ENCODE assay signal across 9 mouse cellular contexts in genomic region chr12:51708941-51709686, GRCm38 (mm10). TPM values are rescaled to one million over a fixed set of nuclear protein-coding genes. Genes with fewer than 3 reads are reported as not detected.
DNase-seq lines count a peak whose midpoint lies in the region; ATAC-seq and TF ChIP-seq lines count a peak whose summit lies in the region.
"Had no signal": no experiment of that assay in that cellular context is flagged by ENCODE, and none has a peak within 500 bp of the region (broad histone marks: within the 10 kb centered on the region; RNA-seq: fewer than 3 reads in every experiment).

No protein-coding gene starts in this region.

- WGBS in forebrain, embryonic 14.5 days: 62% methylated on average over 14 of the region's 14 CpGs
- 67% methylated on average over 14 of the region's 14 CpGs for WGBS in forebrain, embryonic 11.5 days
- 51% methylated on average over 14 of the region's 14 CpGs for WGBS in lung, adult 2 months

- no peak overlapping the region for H3K27ac ChIP-seq in forebrain, embryonic 14.5 days (ENCODE audit: low read depth, low read length)
- no peak overlapping the region for H3K27ac ChIP-seq in forebrain, embryonic 11.5 days (ENCODE audit: low read depth, low read length)

- no peak for ATAC-seq in forebrain, embryonic 14.5 days
- ATAC-seq in forebrain, embryonic 11.5 days (replicated peaks; ENCODE audit: low FRiP score): no peak
- ATAC-seq in cerebellum, adult (ENCODE audit: insufficient number of reproducible peaks, low FRiP score, low TSS enrichment): no peak

- no peak for TF ChIP-seq POLR2A in lung, adult 2 months (IDR thresholded peaks at IDR 0.05; ENCODE audit: borderline replicate concordance, extremely low read depth, low read depth, low read length)

- no peak overlapping the region for H3K4me2 ChIP-seq in forebrain, embryonic 14.5 days (ENCODE audit: low read length)
- H3K4me2 ChIP-seq in forebrain, embryonic 11.5 days (ENCODE audit: low read depth, low read length, severe bottlenecking): no peak overlapping the region

- H3K9ac ChIP-seq in forebrain, embryonic 14.5 days (ENCODE audit: low read length): no peak overlapping the region
- H3K9ac ChIP-seq in forebrain, embryonic 11.5 days (ENCODE audit: low read length): no peak overlapping the region

- intact Hi-C loops in heart, postnatal 36 days (cut with DNase I): loop anchor here (2.0 kb wide), 1 partner anchor 14 kb away; no protein-coding TSS in a partner anchor

- H3K4me1 ChIP-seq in forebrain, embryonic 14.5 days (ENCODE audit: control insufficient read depth, insufficient read depth, low read length): no peaks in the 10 kb centered on the region
- 0 out of 2 replicates have a peak, but pooled peaks cover 2% of the 10 kb centered on the region for H3K4me1 ChIP-seq in forebrain, embryonic 11.5 days (replicated peaks; ENCODE audit: control insufficient read depth, insufficient read depth, low read length)
- peaks cover 16% of the 10 kb centered on the region for H3K4me1 ChIP-seq in lung, adult 2 months (ENCODE audit: control insufficient read depth, insufficient read depth, low read length)

- no peak overlapping the region for H3K4me3 ChIP-seq in forebrain, embryonic 14.5 days (ENCODE audit: low read depth, low read length)
- no peak overlapping the region for H3K4me3 ChIP-seq in forebrain, embryonic 11.5 days (ENCODE audit: low read depth, low read length)
- no peak overlapping the region for H3K4me3 ChIP-seq in lung, adult 2 months (replicated peaks; ENCODE audit: extremely low read depth, low read depth, low read length)
- H3K4me3 ChIP-seq: erythroblast, embryonic 14.5 days had no signal

- peak; percentile 17 for DNase-seq in forebrain, embryonic 14.5 days (ENCODE audit: low spot score)
- no peak for DNase-seq in forebrain, embryonic 11.5 days (ENCODE audit: low spot score)
- peak; percentile 86 for DNase-seq in R1 (ENCODE audit: low read depth, low spot score)
- peak; percentile 39 to 46 for DNase-seq in heart, postnatal 36 days
- peak; percentile 20 for DNase-seq in lung, adult 2 months
- DNase-seq in thymus, postnatal 36 days: no peak
- no peak for DNase-seq in ovary, adult 18-20 months (ENCODE audit: low spot score)

- no peak for TF ChIP-seq CTCF in lung, adult 2 months (IDR thresholded peaks at IDR 0.05; ENCODE audit: insufficient read depth, low read length)

- H3K9me3 ChIP-seq in forebrain, embryonic 14.5 days (replicated peaks; ENCODE audit: control insufficient read depth, low read length): no peaks in the 10 kb centered on the region
- no peaks in the 10 kb centered on the region for H3K9me3 ChIP-seq in forebrain, embryonic 11.5 days (ENCODE audit: control insufficient read depth, low read length)

- 0 out of 2 replicates have a peak, but pooled peaks cover 4% of the 10 kb centered on the region for H3K36me3 ChIP-seq in forebrain, embryonic 14.5 days (ENCODE audit: control insufficient read depth, insufficient read depth, low read length)
- H3K36me3 ChIP-seq in forebrain, embryonic 11.5 days (ENCODE audit: control insufficient read depth, insufficient read depth, low read length): no peaks in the 10 kb centered on the region

- H3K27me3 ChIP-seq in forebrain, embryonic 14.5 days (replicated peaks; ENCODE audit: control insufficient read depth, insufficient read depth, low read length): no peaks in the 10 kb centered on the region
- H3K27me3 ChIP-seq in forebrain, embryonic 11.5 days (ENCODE audit: control insufficient read depth, insufficient read depth, low read length): no peaks in the 10 kb centered on the region

RNA-seq across cellular contexts. Expression of gene Strn3, which starts 17.4 kb away (rescaled TPM):
- polyA plus RNA-seq in forebrain, embryonic 14.5 days (2014; fragmentation: Nextera tagmentation; extraction: Ambion mirVana): 41.7 and 46.9 TPM in 2 replicates
- polyA plus RNA-seq in forebrain, embryonic 11.5 days (2014; fragmentation: Nextera tagmentation; extraction: Ambion mirVana): 56.3 and 58.4 TPM in 2 replicates
- 100 to 1,000 TPM; 101 to 107 TPM for total RNA-seq in heart, postnatal 36 days (2021)
- polyA plus RNA-seq in lung, adult 2 months (2012; rRNA removed): 19.3 and 19.9 TPM in 2 replicates

RNA-seq across cellular contexts. Expression of gene Ap4s1, which starts 18.3 kb away (rescaled TPM):
- polyA plus RNA-seq in forebrain, embryonic 14.5 days (2014; fragmentation: Nextera tagmentation; extraction: Ambion mirVana): 44.3 and 51.6 TPM in 2 replicates
- 47.5 and 53.7 TPM in 2 replicates for polyA plus RNA-seq in forebrain, embryonic 11.5 days (2014; fragmentation: Nextera tagmentation; extraction: Ambion mirVana)
- 10 to 100 TPM; 52.6 to 57.2 TPM for total RNA-seq in heart, postnatal 36 days (2021)
- polyA plus RNA-seq in lung, adult 2 months (2012; rRNA removed): 8.8 and 10.9 TPM in 2 replicates

Comparison
In these comparisons a context has a peak if more than half of its experiments do, and no peak if none do; other contexts are left out.
1. DNase-seq: peak in forebrain, embryonic 14.5 days (single experiment), R1 (single experiment), heart, postnatal 36 days (2 of 2) and lung, adult 2 months (single experiment); none in forebrain, embryonic 11.5 days (single experiment), thymus, postnatal 36 days (0 of 2) and ovary, adult 18-20 months (single experiment).